Mouse (Mus musculus) ES-CJ7 (cell line): Measurements from ENCODE around the gene Tnr.

Experiments
- DNase-seq: peaks from one replicate; pipeline ENCODE4 v3.0.0; 2011; ENCODE audit warnings: low read depth, low spot score

The Tnr gene

GRCm38 (mm10) chr1:159869619-159870441 lies 346.3 kb downstream of the Tnr start:
- no peak for DNase-seq

- DNase-seq = no peak
Observed at GRCm38 (mm10) chr1:159872866-159873265, 349.3 kb downstream of the Tnr start.

GRCm38 (mm10) chr1:159878681-159879080 lies 355.1 kb downstream of the Tnr start:
- peak; percentile 23 for DNase-seq

GRCm38 (mm10) chr1:159879866-159880265 lies 356.3 kb downstream of the Tnr start:
- no peak for DNase-seq

GRCm38 (mm10) chr1:159885476-159885875 lies 361.9 kb downstream of the Tnr start:
- DNase-seq = no peak

- DNase-seq = no peak
Observed at GRCm38 (mm10) chr1:159888611-159889010, 365.0 kb downstream of the Tnr start.

- no peak for DNase-seq
Observed at GRCm38 (mm10) chr1:159889012-159889765, 365.6 kb downstream of the Tnr start.

- no peak for DNase-seq
Observed at GRCm38 (mm10) chr1:159890524-159890923, 367.0 kb downstream of the Tnr start.

GRCm38 (mm10) chr1:159895094-159895493 lies 371.5 kb downstream of the Tnr start:
- no peak for DNase-seq

- no peak for DNase-seq
Observed at GRCm38 (mm10) chr1:159899991-159900390, 376.4 kb downstream of the Tnr start.

GRCm38 (mm10) chr1:159900639-159901038 lies 377.1 kb downstream of the Tnr start:
- DNase-seq = no peak

- DNase-seq = no peak
Observed at GRCm38 (mm10) chr1:159901366-159902119, 378.0 kb downstream of the Tnr start.

GRCm38 (mm10) chr1:159902120-159902497 lies 378.5 kb downstream of the Tnr start:
- DNase-seq = no peak

- DNase-seq = peak; percentile 59
Observed at GRCm38 (mm10) chr1:159911006-159911405, 387.4 kb downstream of the Tnr start.

- DNase-seq = no peak
Observed at GRCm38 (mm10) chr1:159914726-159915125, 391.2 kb downstream of the Tnr start.

- DNase-seq = no peak
Observed at GRCm38 (mm10) chr1:159920571-159920970, 397.0 kb downstream of the Tnr start.

GRCm38 (mm10) chr1:159923010-159923409 lies 399.4 kb downstream of the Tnr start:
- DNase-seq = no peak

GRCm38 (mm10) chr1:159924105-159924504 lies 400.5 kb downstream of the Tnr start:
- DNase-seq = no peak

- no peak for DNase-seq
Observed at GRCm38 (mm10) chr1:159924684-159925083, 401.1 kb downstream of the Tnr start.

GRCm38 (mm10) chr1:159928681-159929335 lies 405.2 kb downstream of the Tnr start:
- no peak for DNase-seq

- DNase-seq = no peak
Observed at GRCm38 (mm10) chr1:159932092-159932491, 408.5 kb downstream of the Tnr start.

GRCm38 (mm10) chr1:159932598-159932997 lies 409.0 kb downstream of the Tnr start:
- DNase-seq = no peak
